Mouse (Mus musculus): ENCODE measurements around the gene St3gal3.

The St3gal3 gene

DNA sequence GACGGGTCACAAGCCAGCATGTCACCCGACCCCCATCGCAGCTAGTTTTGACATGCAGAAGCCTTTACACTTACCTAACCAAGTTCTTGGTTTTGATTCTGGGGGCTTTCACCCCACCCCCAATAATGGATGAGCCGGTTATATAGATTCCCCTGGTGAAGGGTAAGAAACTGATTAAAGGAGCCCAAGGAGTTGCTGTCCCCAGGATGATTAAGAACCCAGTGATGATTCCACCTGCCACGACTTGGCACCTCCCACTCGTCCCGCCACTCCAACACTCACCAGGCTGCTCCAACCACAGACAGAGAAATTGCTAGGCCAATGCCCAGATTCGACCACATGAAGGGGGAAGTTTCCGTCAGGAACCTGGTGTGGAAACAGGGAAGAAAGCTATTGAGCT, 248.7 kb downstream of the St3gal3 start:
- ChIA-PET CTCF (no interaction called here), POLR2A (interaction anchor here in 3 of 4 experiments (0.7 to 2.5 kb wide), 12 partner anchors 16 to 293 kb away, joined by 3 to 9 read pairs (median 4); partner anchors contain the start of gene Kdm4a (in 1 of the 3))

DNA sequence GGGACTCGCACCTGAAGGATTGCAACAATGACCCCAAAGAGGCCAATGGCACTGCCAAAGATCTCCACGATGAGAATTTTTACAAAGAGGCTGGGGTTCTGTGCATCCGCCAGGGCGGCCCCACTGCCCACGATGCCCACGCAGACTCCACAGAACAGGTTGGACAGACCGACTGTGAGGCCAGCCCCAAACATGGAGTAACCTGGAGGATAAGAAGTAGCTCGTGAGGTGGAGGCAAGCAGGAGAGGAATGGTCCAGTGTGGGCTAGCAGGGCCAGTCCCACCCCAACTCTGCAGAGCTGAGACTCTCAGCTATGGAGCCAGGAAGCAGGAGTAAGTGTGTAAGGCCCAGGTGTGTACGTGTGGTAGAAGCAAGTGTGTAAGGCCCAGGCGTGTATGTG, 249.6 kb downstream of the St3gal3 start:
- CTCF ChIA-PET: interaction anchor here in 1 of 4 experiments (0.6 kb wide), 1 partner anchor 1812 kb away, joined by 3 read pairs; no protein-coding TSS in a partner anchor
- POLR2A ChIA-PET: interaction anchor here in 3 of 4 experiments (0.8 to 2.1 kb wide), 5 partner anchors 13 to 80 kb away, joined by 3 to 7 read pairs (median 3); partner anchors contain the start of gene Ccdc24 (in 1 of the 3)

DNA sequence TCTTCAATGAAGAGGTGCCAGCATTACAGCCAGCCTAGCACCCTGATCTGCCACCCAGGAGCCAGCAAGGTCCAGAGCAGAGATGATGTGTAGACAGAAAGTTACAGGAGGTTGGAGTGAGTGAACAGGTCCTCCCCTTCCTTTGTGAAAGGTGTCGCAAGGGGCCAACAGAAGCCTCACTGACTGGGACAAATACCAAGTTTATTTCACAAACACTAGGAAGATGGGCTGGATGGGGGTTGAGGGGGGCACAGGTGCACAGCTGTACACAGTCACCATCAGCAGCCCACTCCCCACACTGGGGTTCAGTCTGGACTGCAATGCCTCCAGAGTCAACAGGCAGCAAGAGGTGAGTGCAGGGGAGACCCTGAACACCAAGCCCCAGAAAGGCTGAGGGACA, 250.6 kb downstream of the St3gal3 start:
- CTCF ChIA-PET: interaction anchor here in 1 of 4 experiments (1.0 kb wide), 1 partner anchor 24 kb away, joined by 3 read pairs; no protein-coding TSS in a partner anchor
- POLR2A ChIA-PET: interaction anchor here in 2 of 4 experiments (0.6 to 2.1 kb wide), 9 partner anchors 8 to 372 kb away, joined by 3 to 7 read pairs (median 3); partner anchors contain the start of gene Dph2 (in 1 of the 2)

DNA sequence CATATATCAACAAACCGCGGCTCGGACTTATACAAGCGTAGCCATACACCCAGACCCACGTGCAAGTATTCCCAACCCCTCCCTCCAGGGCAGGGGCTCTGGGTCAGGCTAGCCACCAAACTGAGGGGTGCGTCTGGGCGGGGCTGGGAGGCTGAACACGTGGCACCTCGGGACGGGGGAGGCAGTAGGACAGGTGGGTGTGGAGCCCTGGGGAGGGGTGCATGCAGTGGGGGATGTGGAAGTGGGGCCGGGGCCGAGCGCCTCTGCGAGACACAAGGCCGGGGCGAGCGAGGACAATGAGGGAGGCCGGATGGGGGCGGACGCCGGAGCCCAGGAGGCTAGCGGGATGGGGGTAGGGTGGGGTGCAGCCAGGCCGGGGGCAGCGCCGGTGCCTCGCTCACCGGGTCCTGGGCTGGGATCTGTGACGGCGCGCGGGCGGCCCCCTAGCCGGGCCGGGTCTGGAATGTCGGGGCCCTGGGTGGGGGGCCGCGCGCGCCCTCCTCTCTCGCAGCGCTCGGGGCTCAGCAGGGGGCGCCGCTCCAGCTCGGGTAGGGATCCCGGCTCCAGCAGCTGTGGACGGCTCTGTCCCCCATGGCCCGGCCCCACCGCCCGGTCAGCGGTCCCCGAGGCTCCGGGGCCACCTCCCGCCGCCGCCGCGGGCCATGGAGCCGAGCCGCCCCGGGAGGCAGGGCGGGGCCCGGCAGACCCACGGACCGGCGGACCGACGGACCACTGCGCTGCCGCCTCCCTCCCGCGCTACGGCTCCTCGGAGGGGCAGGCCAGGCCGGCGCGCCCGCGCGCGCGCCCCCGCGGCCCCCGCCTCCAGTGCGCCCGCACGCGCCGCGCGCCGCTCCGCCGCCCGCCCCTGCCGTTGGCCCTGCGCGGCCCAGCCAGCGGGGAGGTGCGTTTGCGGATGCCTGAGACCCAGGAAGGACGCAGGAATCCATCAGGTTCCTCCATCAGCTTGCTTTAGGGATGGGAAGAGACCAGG, 251.7 kb downstream of the St3gal3 start, which contains the start of gene B4galt2:
B4galt2 (minus strand) TSS at position 787 of the 991 bp plus-strand sequence.
- ChIA-PET POLR2A (interaction anchor here (0.5 to 2.1 kb wide), 11 partner anchors 8 to 83 kb away, joined by 3 to 10 read pairs (median 3); partner anchors contain the start of gene Dph2 (in 3 of the 4)), CTCF (interaction anchor here in 1 of 4 experiments (1.0 kb wide), 1 partner anchor 23 kb away, joined by 3 read pairs; no protein-coding TSS in a partner anchor)

Data from embryonic stem cell, embryonic (primary cell).